Mouse (Mus musculus): ENCODE data around the gene Gramd1b.
A peak's percentile ranks its signal among the peaks of the same experiment; 100 is the strongest.
"Not testable (repeated sequence)": the region's sequence is repeated elsewhere in the genome, so short reads cannot be mapped to it uniquely, and the experiment has no call there.

Gramd1b gene

DNA sequence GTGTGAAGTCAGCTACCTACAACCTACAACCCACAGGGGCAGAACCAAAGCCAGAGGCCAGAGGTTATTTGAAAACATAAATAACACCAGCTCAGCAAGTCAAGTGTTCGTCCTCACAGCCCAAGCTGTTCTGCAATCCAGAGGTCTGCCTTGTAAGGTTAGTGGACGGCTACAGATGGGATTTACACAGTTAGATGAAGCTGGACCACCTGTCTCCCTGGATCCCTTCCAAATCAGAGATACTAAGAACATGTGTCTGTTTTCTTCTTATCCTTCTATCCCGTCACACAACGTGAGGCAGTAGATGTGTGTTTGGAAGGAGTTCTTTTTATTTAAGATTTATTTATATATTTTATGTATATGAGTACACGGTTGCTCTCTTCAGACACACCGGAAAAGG lies 21.7 kb downstream of the Gramd1b start:
- DNase-seq: no peak

DNA sequence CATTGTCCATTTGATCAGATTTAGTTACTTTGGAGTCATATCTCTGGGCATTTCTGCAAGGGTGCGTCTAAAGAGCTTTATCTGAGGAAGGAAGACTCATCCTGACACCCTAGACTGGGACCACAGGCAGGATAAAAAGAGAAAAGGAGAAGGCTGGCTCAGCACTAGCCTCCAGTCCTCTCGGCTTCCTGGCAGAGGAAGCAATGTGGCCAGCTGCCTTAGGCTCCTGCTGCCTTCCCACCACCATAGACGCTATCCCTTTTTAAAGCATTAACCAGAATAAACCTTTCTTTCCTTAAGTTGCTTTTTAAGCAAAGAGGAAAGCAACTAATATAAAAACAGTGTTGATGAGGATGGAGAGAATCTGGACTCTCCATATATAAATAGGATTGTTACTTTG lies 24.6 kb downstream of the Gramd1b start:
- no peak for DNase-seq

DNA sequence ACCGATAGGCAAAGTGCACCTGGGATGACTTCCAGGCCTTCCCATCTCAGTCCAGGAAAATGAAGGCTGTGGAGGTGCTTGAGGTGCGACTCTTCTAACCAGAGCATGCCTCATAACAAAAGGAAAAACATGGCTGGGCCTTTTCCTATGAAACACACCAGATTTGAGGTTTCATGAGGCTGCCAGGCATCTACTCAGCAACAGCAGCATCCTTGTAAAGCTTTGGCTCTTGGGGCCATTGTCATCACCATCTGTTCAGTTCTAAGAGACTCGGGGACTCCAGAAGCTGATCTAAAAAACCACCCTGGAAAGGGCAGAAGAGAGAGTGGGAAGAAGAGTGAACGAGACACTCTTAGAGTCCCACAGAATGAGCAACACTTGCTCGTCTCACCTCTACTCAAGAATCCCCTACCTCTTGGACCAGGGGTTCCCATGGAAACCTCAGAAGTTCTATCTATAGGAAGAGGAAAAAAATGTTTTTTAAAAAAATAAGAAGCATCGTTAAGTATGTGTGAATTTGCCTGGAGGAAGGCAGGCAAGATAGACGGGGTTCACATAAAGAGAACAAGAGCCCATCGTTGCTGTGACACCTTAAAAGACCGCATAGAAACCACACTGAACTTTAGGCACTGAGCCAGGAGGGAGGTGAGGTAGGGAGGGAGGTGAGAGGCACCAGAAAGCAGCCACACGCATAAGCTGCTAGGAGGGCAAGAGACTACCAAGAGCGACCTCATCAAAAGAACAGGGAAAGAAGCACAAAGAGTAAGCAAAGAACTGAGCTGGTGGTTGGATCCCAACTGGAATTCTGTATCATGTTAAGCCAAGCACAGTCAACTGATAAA lies 25.5 kb downstream of the Gramd1b start:
- DNase-seq: no peak

- DNase-seq: no peak
These were observed 26.3 kb downstream of the Gramd1b start for GRCm38 (mm10) chr9:40504886-40505285.

DNA sequence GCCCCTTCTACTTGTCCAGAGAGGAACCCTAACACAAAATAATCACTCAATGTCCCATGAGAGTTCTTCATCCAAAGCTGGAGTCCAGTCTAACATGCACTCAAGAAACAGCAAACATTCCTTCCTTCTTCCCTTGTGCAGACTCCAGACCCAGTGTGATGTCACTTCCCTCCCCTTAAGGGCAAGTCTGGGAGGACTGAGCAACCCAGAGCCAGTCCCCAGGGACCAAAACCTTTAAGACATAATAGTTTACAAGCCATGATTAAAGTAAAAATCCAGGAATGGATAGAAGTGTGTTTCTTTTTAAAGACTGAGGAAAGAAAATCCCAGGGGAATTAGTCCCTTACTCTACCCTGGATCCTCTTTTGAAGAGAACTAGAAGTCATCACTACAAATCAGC lies 30.5 kb downstream of the Gramd1b start:
- no peak for DNase-seq

- not testable (repeated sequence) for DNase-seq
These were observed 48.7 kb downstream of the Gramd1b start for GRCm38 (mm10) chr9:40482351-40483084.

DNA sequence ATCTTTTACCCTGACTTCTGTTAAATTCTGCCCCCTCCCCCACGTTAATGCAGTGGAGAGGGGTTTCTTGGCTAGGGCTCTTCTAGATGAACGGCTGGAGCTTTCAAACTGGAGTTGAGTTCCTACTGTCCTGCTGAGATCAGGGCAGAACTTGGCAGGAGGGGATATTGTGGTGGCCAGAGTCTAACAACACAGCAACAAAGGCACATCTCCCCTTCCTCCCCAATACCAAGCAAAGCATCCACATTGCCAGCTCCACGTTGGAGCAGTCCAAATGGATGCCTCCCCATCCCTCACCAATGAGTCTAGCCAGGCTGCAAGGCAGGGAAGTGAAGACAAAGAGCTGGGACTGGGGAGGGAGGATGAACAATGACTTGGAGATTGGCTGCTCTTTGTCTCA lies 49.9 kb downstream of the Gramd1b start:
- DNase-seq: no peak

DNA sequence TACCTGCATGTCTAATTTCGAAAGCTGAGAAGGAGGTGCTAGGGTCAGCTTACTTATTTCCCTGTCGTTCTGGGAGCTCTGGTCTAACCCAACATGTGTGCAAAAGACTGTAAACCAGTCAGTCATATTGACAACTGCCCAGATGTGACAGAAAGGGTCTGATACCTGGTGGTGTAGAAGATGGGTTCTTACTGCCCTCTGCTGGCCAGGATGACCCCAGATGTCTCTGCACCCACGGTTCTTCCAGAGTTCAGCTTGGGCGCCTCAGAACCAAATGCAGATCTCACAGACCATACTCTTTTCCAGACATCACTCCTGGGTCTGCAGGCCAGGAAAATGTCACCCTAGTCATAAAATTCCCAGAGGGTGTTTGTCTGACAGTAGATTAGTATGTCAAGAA lies 51.9 kb downstream of the Gramd1b start:
- peak; percentile 69 to 77 for DNase-seq

GRCm38 (mm10) chr9:40478146-40478900 lies 52.9 kb downstream of the Gramd1b start:
- DNase-seq: no peak

- DNase-seq: no peak
These were observed 53.6 kb downstream of the Gramd1b start for GRCm38 (mm10) chr9:40477611-40478010.

- DNase-seq: no peak
These were observed 55.1 kb downstream of the Gramd1b start for GRCm38 (mm10) chr9:40476098-40476497.

DNA sequence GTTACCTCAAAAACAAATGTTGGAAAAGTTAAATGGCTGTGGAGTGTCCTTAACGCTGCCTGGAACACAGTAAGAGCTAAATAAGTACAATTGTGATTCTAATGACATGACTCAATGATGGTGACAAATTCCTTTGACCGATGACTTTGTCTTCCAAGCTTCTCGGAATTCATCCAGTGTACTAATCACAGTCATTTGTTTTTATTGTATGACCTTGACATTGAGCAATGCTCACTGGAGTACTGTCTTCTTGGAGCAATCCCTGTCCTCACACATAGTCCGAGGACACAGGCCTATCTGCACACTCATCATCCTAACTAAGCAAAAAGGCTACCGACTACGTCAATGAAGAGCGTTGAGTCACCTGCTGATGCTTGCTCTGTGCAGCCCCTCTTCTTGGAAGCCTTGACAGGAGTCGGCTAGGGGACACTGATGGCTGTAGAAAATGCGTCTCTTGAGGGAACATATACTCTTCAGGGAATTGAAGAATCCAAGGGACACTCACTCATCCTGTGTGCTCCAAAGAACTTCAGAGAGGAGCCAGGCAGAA lies 58.1 kb downstream of the Gramd1b start:
- DNase-seq: no peak

DNA sequence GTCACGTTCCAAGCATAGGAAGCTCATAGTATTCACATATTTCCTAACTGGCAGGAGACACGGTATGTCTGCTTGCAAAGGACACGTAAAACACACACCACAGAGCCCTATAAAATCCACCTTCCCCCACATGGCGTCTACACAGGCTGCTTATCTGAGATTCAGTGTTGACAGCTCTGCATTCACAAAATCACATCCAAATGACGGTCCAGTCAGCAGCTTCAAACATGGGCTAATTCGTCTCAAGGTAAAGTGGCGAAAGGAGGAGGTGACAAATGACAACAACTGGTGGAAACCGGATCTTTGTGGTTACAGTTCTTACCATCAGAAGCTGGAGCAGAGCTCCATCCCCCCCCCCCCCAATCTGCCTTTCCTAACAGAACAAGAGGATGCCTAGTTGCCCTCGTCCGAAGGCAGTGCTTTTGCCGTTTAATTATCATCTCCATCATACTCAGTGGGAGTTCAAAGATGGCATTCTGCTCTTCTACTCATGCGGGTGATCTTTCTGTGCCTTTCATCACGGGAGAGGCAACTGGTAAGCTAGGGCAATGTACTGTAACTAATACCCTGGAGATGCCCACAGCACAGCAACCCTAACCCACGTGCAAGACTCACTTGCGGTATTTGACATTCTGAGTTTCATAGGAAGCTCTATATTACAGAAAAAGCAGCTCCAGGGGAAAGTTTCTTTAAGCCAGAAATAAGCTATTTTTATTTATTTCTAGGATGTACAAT lies 61.6 kb downstream of the Gramd1b start:
- DNase-seq: no peak

DNA sequence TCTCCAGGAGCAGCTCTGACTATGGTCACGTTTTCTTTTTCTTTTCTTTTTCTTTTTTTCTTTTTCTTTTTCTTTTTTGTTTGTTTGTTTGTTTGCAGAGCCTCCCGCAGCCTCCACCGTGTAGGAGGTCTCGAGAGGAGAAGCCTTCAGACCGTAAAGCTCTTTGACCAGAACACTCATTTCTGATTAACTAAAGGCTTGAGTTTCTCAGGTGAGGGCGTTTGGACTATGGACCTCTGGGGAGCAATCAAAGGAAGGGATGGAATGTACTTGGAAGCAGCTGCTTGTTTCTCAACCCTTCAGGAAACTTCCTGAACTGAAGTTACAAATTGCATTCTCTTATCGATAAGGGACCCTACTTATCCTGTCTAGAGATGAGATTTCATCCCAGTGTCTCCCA lies 64.4 kb downstream of the Gramd1b start:
- DNase-seq: no peak

GRCm38 (mm10) chr9:40465596-40465995 lies 65.6 kb downstream of the Gramd1b start:
- DNase-seq: no peak

DNA sequence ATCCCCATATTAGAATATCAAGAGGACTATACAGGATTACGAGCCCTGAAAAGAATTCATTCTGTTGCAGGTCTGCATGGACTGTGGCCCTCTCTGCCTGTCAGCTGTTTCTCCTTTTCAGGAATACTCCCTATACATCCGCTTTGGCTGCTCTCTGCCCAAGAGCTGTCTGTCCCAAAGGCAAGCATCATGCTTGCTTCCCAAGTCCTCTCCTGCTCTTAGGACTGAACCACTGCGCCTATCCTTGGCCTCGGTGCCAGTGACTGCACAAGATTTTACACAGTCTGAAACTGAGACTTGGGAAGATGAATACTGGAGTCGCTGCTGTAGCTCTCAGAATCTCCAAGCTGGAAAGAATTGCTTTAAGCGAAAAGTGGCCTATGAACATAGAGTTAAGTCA lies 68.8 kb downstream of the Gramd1b start:
- no peak for DNase-seq

DNA sequence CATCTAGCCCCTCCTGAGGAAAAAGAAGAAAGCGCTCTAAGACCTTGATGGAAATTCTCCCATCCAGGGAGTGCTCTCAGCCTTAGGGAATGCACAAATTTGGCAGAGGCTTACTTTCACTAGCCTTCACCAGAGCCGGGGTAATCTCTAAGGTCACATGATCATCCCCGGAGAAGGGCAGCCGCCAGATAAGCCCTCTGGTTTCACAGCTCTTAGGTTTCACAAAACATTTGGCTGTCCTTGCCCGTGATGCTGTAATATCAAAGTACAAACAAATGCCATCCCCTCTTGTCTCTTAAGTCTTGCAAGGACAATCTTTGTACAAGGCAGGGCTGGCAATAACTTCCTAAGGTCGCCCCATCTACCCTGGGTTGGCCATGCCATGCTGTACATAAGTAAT lies 70.4 kb downstream of the Gramd1b start:
- no peak for DNase-seq

DNA sequence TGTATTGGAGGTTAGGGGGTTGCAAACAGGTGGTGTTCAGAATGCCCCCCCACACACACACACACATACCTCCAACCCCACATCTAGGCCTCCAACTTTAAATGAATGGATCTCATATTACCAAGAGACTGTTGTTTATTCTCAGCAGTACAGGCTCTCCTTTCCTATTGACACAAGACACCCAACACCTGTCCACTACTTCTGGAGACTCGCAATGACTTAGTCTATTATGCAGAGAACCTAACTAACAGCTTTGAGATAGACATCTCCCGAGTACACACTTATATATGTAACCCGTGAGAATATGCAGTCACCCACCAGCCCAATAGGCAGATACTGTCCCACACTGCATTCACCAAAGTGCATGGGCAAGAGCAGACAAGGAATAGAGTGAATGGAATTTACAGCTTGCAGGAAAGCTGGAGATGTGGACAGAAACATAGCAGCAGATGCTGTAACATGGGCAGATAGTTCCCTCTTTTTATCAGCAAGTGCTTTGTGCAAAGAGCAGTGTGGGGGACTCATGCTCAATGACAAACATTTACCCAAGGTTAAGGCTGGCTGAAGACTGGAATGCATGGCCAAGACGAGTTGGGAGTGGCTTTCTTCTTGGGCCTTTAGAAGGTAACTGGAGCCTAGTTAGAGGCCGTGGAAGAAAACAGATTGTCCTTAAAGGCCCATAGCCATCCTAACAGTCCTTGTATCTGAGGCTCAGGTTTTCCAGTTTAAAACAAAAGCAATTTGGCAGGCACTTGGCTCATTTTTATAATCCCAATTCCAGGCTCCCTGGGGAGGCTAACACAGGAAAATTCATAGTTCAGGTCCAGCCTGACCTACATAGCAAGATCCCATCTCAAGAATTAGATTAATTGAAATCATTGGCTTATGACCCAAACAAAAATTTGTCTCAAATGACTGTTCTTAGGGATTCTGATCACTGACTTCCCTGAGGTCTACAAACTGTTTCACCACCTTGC lies 71.6 kb downstream of the Gramd1b start:
- DNase-seq: no peak

DNA sequence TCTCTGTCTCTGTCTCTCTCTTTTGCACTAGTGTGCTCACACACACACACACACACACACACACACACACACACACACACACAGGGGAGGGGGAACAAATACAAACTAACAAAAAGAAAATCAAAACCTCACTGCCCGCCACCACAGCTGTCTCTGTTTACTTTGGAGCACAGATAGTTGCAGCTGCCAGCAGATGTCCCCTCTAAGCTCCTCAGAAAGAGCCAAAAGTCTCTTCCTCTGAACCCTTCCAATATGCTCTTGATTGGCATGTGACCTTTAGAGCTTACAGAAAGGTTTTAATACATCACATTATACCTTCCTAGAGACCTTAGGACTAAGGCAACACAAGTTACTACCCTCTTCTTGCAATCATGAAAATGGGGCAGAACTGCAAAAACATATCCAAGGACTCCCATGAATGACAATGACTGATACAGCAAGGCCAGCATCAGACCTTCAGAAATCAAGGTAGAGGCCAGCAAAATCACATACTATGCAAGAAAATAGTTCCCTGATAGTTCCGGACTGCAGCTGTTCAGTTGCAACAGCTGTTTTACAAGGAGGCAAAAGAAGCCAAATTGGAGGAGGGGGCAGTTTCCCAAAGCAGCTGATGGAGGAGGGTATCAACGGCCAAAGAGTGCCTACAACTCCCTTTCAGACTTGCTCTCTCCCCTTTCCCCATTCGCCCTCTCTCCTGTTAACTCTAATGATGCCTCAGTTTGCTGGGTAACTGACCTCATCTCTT lies 72.5 kb downstream of the Gramd1b start:
- no peak for DNase-seq

DNA sequence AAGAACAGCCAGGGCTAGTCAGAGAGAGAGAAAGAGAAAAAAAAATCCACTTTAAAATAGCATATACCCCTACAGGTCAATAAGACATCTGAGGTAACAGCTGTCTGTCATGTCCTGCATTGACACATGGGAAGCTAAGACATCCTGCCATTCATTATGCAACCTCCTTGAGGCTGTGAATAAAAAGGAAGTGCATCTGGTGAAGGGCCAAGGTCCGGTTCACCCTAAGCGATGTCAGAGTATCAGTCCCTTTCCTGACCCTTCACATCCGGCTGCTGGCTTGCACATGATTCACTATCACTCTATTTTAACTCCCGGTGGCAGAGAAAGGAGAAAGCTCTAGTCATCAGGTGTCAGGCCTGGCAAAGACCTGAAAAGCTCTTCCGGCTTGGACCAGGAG lies 73.7 kb downstream of the Gramd1b start:
- DNase-seq: peak in 1 of 2 experiments; percentile 33

Data from lung, adult 18-20 months (tissue).